Mouse (Mus musculus): ENCODE measurements around the gene Mccc1. TPM values are rescaled to one million over a fixed set of nuclear protein-coding genes. Genes with fewer than 3 reads are reported as not detected.

Gene Mccc1
- polyA plus RNA-seq, 1 experiment from 2014 or later = 37.9 TPM

- H3K4me3 ChIP-seq = no peak overlapping the region
- 83% methylated on average over 3 of the region's 3 CpGs for WGBS
- no peak for DNase-seq (ENCODE audit: extremely low spot score, low spot score)
- H3K9me3 ChIP-seq = no peaks in the 10 kb centered on the region
- H3K4me1 ChIP-seq = peaks cover 37% of the 10 kb centered on the region
- H3K27me3 ChIP-seq (ENCODE audit: poor library complexity, severe bottlenecking) = no peaks in the 10 kb centered on the region
- H3K36me3 ChIP-seq (replicated peaks) = no peaks in the 10 kb centered on the region
- no peak overlapping the region for H3K27ac ChIP-seq
Observed at GRCm38 (mm10) chr3:35929406-35929805, 71.1 kb downstream of the Mccc1 start.

DNA sequence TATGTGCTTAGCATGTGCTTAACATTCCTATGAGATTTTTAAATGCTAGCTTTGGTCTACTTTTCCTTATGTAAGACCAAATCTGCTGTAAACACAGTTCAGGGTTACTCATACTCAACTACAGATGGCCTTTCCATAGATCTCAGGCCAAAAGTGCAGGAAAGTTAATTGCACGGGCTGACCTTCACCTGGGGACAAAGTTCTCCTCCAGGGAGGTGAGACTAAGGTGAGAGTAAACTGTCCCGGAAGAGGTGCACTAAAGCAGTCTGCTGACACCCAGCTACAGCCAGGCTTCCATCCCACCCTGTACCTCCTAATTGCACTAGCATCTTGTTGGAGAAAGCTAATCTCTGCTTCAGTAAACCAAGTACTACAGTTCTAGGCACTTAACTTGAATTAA lies 74.6 kb downstream of the Mccc1 start:
- no peak overlapping the region for H3K4me3 ChIP-seq
- peaks cover 34% of the 10 kb centered on the region for H3K4me1 ChIP-seq
- DNase-seq (ENCODE audit: extremely low spot score, low spot score) = no peak
- no peak overlapping the region for H3K27ac ChIP-seq
- no peaks in the 10 kb centered on the region for H3K9me3 ChIP-seq
- no peaks in the 10 kb centered on the region for H3K27me3 ChIP-seq (ENCODE audit: poor library complexity, severe bottlenecking)
- H3K36me3 ChIP-seq (replicated peaks) = no peaks in the 10 kb centered on the region
- WGBS = 95% methylated on average over 2 of the region's 2 CpGs

GRCm38 (mm10) chr3:35924007-35924406 lies 76.5 kb downstream of the Mccc1 start:
- no peak overlapping the region for H3K27ac ChIP-seq
- peaks cover 12% of the 10 kb centered on the region for H3K36me3 ChIP-seq (replicated peaks)
- H3K27me3 ChIP-seq (ENCODE audit: poor library complexity, severe bottlenecking) = no peaks in the 10 kb centered on the region
- no peaks in the 10 kb centered on the region for H3K9me3 ChIP-seq
- peaks cover 19% of the 10 kb centered on the region for H3K4me1 ChIP-seq
- 78% methylated on average over 3 of the region's 3 CpGs for WGBS
- no peak overlapping the region for H3K4me3 ChIP-seq
- no peak for DNase-seq (ENCODE audit: extremely low spot score, low spot score)

DNA sequence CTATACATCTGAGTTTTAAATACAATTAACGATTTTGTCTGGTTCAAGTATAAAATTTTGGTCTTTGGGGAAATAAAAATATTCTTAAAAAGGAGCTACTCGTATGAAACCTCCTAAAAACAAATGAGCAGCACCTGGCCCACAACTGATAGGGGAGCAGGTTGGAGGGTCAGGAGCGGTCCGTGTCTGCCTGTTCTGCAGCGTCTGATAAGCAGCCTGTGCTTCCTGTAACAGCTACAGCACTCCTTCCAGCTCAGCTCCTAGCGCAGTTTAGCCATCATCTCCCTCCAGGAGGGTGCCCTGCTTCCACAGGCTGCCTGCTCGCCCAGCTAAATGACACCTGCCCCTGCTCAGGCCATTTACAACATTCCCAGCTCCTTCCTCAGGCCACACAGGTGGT lies 77.0 kb downstream of the Mccc1 start:
- Histone ChIP-seq H3K36me3 (replicated peaks) (peaks cover 17% of the 10 kb centered on the region), H3K9me3 (no peaks in the 10 kb centered on the region), H3K27ac (no peak overlapping the region), H3K4me1 (peaks cover 19% of the 10 kb centered on the region), H3K4me3 (no peak overlapping the region), H3K27me3 (ENCODE audit: poor library complexity, severe bottlenecking) (no peaks in the 10 kb centered on the region)
- 71% methylated on average over 7 of the region's 7 CpGs for WGBS
- DNase-seq (ENCODE audit: extremely low spot score, low spot score) = no peak

DNA sequence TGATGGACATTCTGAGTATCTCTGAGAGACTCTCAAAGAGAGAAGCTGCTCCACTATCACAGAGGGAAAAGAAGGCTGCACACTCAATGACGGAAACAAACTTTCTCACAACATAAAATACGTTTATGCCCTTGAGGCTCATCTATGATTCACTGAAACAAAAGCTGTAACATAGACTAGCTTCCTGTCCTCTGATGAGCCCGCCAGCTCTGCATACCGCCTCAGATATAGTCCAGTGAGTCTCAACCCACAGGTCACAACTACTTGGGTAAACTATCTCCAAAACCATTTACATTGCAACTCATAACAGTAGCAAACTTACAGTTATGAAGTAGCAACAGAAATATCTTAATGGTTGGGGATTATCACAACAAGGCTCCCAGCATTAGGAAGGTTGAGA lies 78.0 kb downstream of the Mccc1 start:
- 86% methylated on average over 4 of the region's 4 CpGs for WGBS
- Histone ChIP-seq H3K27me3 (ENCODE audit: poor library complexity, severe bottlenecking) (no peaks in the 10 kb centered on the region), H3K36me3 (replicated peaks) (peaks cover 27% of the 10 kb centered on the region), H3K9me3 (no peaks in the 10 kb centered on the region), H3K27ac (no peak overlapping the region), H3K4me3 (no peak overlapping the region), H3K4me1 (peaks cover 19% of the 10 kb centered on the region)
- no peak for DNase-seq (ENCODE audit: extremely low spot score, low spot score)

- Histone ChIP-seq H3K27ac (no peak overlapping the region), H3K9me3 (peaks cover 6% of the 10 kb centered on the region; the same call in 1 of the 2 replicates), H3K27me3 (ENCODE audit: poor library complexity, severe bottlenecking) (no peaks in the 10 kb centered on the region), H3K4me1 (peaks cover 15% of the 10 kb centered on the region), H3K4me3 (no peak overlapping the region), H3K36me3 (replicated peaks) (peaks cover 67% of the 10 kb centered on the region)
- DNase-seq (ENCODE audit: extremely low spot score, low spot score) = no peak
- 87% methylated on average over 3 of the region's 3 CpGs for WGBS
Observed at GRCm38 (mm10) chr3:35918229-35918628, 82.2 kb downstream of the Mccc1 start.

Other genes with a start within 250 kb of the Mccc1 start
- 24.1 and 30.8 TPM in 2 replicates for gene Atp11b, start 246.6 kb downstream of the Mccc1 start, polyA plus RNA-seq (2016; fragmentation: Nextera tagmentation; extraction: Ambion mirVana)
- 111 and 117 TPM in 2 replicates for gene Dcun1d1, start 63.2 kb downstream of the Mccc1 start, polyA plus RNA-seq (2016; fragmentation: Nextera tagmentation; extraction: Ambion mirVana)
- gene Ccdc144b, start 52.9 kb upstream of the Mccc1 start, polyA plus RNA-seq (2016; fragmentation: Nextera tagmentation; extraction: Ambion mirVana) = not detected in 2 replicates
- gene Acad9, start 65.3 kb upstream of the Mccc1 start, polyA plus RNA-seq (2016; fragmentation: Nextera tagmentation; extraction: Ambion mirVana) = 98.3 and 103 TPM in 2 replicates
- 7.7 and 8.4 TPM in 2 replicates for gene D3Ertd254e, start 150.3 kb upstream of the Mccc1 start, polyA plus RNA-seq (2016; fragmentation: Nextera tagmentation; extraction: Ambion mirVana)
- 0.18 and 0.38 TPM in 2 replicates for gene Qrfpr, start 221.6 kb upstream of the Mccc1 start, polyA plus RNA-seq (2016; fragmentation: Nextera tagmentation; extraction: Ambion mirVana)